Mouse (Mus musculus): ENCODE measurements around the gene Cmip.

GRCm38 (mm10) chr8:117500232-117500823, 243.5 kb downstream of the Cmip start:
- TF ChIP-seq CTCF (IDR thresholded peaks at IDR 0.05; ENCODE audit: low read depth) (no peak), EP300 (IDR thresholded peaks at IDR 0.05; ENCODE audit: low read depth) (no peak)

All from liver, postnatal 0 days (tissue).